Mouse (Mus musculus) frontal cortex, adult 2 months (tissue): ENCODE results near the gene Scg3. TPM values are rescaled to one million over a fixed set of nuclear protein-coding genes. Genes with fewer than 3 reads are reported as not detected.
"Not testable (repeated sequence)": the region's sequence is repeated elsewhere in the genome, so short reads cannot be mapped to it uniquely, and the experiment has no call there.

Source experiments
- DNase-seq, 2 experiments: peaks; one replicate each; pipeline ENCODE4 v3.0.0; 2022; ENCODE audit warnings: low spot score in 1 of 2; ENCODE audit errors: extremely low spot score in 1 of 2
- polyA plus RNA-seq: library from polyadenylated mRNA; depleted of rRNA; stranded (reverse); fragments of >200 nt; gene quantifications from 2 replicates; pipeline ENCODE4 v1.2.3, GENCODE M21; 2012; rRNA removed

Scg3 gene
- polyA plus RNA-seq = 205 and 215 TPM in 2 replicates

- peak; percentile 91 to 98 for DNase-seq
Measured at GRCm38 (mm10) chr9:75683426-75684191, at the start of gene Scg3. TSS of gene Scg3 (minus strand) at chr9:75684056.

GRCm38 (mm10) chr9:75719952-75720687, 36.3 kb upstream of the Scg3 start:
- peak; percentile 9 to 76 for DNase-seq

GRCm38 (mm10) chr9:75719481-75719880, 35.6 kb upstream of the Scg3 start:
- DNase-seq = no peak

GRCm38 (mm10) chr9:75684772-75685171, 916 bp upstream of the Scg3 start:
- peak in 1 of 2 experiments; percentile 37 for DNase-seq

GRCm38 (mm10) chr9:75684292-75684691, 436 bp upstream of the Scg3 start:
- no peak for DNase-seq

- DNase-seq = peak; percentile 33 to 66
Measured at GRCm38 (mm10) chr9:75680606-75681005, 3.2 kb downstream of the Scg3 start.

- DNase-seq = no peak
Measured at GRCm38 (mm10) chr9:75679629-75680028, 4.2 kb downstream of the Scg3 start.

GRCm38 (mm10) chr9:75678341-75678740, 5.5 kb downstream of the Scg3 start:
- no peak for DNase-seq

GRCm38 (mm10) chr9:75676226-75676625, 7.6 kb downstream of the Scg3 start:
- DNase-seq = peak; percentile 73 to 79

GRCm38 (mm10) chr9:75672769-75673168, 11.1 kb downstream of the Scg3 start:
- DNase-seq = no peak

- no peak for DNase-seq
Measured at GRCm38 (mm10) chr9:75666612-75667011, 17.2 kb downstream of the Scg3 start.

GRCm38 (mm10) chr9:75665364-75665763, 18.5 kb downstream of the Scg3 start:
- DNase-seq = no peak

GRCm38 (mm10) chr9:75660917-75661316, 22.9 kb downstream of the Scg3 start:
- peak; percentile 72 to 76 for DNase-seq

- not testable (repeated sequence) for DNase-seq
Measured at GRCm38 (mm10) chr9:75656456-75656855, 27.4 kb downstream of the Scg3 start.

GRCm38 (mm10) chr9:75653981-75654911, 29.6 kb downstream of the Scg3 start:
- peak in 1 of 2 experiments; percentile 38 for DNase-seq

- no peak for DNase-seq
Measured at GRCm38 (mm10) chr9:75645405-75645804, 38.5 kb downstream of the Scg3 start.

- DNase-seq = no peak
Measured at GRCm38 (mm10) chr9:75634226-75634625, 49.6 kb downstream of the Scg3 start.

GRCm38 (mm10) chr9:75633603-75634002, 50.3 kb downstream of the Scg3 start:
- DNase-seq = no peak

- DNase-seq = peak in 1 of 2 experiments; percentile 45
Measured at GRCm38 (mm10) chr9:75632902-75633301, 51.0 kb downstream of the Scg3 start.

GRCm38 (mm10) chr9:75632111-75632510, 51.7 kb downstream of the Scg3 start:
- DNase-seq = no peak
